Mouse (Mus musculus): ENCODE results near the gene Gm11985. TPM values are rescaled to one million over a fixed set of nuclear protein-coding genes. Genes with fewer than 3 reads are reported as not detected.
"Not testable (repeated sequence)": the region's sequence is repeated elsewhere in the genome, so short reads cannot be mapped to it uniquely, and the experiment has no call there.

The Gm11985 gene
- not detected for total RNA-seq (2021)

DNA sequence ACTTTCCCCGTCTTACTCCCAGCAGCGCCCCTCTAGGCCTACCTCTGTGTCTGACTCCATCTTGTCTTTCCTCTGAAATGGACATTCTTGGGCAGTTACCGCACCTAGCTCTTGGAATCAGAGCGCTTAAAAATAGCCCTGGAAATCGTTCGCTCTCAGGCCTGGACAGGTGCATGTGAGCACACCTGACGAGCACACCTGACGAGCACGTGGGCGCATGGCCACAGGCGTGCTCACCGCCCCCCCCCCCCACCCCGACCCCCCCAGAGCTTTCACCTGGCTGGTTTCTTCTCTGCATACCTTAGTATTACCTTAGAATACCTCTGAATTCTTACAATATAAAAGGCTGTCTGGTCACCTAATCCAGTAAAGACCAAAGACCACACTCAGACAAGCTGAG is at the start of gene Gm11985:
Gene Gm11985, minus strand, starts transcription at position 101 of the 400 bp plus-strand sequence.
- no peak for DNase-seq

DNA sequence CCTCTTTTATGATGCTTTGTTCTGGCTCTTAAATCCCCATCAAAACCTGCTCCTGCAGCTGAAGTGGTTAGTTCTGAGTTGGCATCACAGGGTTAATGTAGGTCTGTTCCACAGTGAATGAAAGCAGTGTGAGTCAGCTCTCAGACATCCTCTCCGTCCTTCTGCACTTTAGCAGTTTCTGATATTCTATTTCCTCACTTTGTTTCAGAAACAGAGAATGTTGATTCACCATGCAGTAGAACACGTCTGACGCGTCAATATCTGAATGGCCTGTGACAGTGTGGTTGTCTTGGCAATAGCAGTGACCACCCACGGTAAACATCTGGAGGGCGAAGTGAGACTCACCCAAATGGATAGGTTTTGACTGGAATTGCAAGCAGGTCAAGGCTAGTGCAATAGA is 49.3 kb upstream of the Gm11985 start:
- no peak for DNase-seq

DNA sequence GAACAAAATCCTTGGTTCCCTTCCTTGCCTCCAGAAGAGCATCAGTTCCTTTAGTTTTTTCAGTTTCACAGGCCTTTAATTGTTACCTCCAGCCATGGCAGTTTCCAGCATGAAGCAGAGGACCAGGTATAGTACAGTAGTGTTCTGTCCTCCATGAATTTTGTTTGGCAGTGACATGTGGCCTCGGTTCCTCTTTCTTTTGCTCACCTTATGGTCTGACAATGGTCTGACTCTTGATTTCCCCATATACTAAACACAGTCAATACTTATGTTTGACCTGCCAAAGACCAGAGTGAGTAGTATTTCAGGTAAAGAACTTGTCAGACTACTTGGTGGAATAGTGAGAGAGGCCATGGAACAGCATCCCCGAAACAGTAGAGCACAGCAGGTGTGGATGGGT is 48.4 kb upstream of the Gm11985 start:
- no peak for DNase-seq

DNA sequence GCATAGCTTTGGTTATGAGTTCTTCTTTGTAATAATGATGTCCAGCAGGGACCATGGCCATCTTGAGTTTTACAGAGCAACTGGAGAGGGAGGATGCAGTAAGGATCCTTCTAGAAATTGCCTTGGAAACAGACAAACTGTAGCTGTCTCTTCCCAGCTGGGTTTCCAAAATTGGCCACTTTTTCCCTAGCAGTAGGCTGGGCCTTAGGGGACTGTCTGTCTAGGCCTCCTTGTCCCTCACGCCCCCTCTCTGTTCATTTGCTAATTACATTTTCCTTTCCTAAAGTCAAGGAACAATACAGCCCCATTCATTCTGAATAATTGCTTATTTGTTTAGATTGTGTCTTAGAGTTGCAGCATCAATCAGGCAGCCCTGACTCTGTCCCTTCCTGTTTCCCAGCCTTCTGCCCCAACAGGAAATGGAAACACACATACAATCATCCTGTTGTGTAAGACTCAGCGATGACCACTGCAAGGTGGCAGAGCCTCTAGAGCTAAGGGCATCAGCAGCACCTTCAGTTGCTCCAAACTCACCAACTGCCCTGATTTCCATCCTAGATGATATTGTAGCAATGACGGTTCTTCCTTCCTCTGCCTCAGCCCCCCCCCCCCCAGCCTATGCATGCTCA is 46.7 kb upstream of the Gm11985 start:
- no peak for DNase-seq

GRCm38 (mm10) chr11:7234436-7234835 is 46.1 kb upstream of the Gm11985 start:
- no peak for DNase-seq

DNA sequence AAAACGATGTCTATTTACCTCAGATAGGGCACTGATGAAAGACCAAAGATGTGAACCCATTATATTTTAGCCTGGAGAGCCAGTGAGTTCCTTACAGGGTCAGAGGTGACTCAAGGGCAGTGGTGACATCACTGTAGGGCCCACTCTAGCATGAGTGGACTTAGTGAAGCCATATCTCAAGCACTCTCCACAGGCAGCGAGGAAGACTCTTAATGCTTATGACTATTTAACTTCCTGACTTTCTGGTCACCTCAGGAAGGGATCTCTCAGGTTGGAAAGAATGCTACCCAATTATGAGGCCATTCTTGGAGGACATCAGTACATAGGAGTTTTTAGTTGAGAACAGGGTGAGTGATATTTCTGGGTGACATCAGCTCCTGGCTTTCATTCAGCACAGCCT is 45.0 kb upstream of the Gm11985 start:
- DNase-seq = no peak

GRCm38 (mm10) chr11:7231958-7232357 is 43.6 kb upstream of the Gm11985 start:
- DNase-seq = no peak

- DNase-seq = no peak
Measured at GRCm38 (mm10) chr11:7230000-7230399, 41.6 kb upstream of the Gm11985 start.

DNA sequence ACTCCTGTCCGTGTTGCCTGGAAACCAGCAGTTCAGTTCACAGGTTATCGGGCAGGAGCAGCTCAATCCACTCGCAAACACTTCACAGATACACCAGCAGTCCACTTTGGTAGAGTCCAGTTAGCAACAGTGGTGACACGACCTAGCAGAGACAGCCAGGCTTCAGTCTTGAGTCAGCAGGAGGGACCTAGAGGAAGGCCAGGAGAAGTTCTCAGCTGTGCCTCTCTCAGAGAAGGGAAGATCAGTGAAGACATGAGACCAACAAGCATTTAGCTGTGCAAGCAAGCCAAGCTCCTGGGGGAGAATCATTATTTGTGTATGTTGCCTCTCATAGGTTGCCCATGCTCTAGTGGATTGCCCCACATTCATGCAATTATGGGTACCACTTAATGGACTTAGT is 39.7 kb upstream of the Gm11985 start:
- no peak for DNase-seq

DNA sequence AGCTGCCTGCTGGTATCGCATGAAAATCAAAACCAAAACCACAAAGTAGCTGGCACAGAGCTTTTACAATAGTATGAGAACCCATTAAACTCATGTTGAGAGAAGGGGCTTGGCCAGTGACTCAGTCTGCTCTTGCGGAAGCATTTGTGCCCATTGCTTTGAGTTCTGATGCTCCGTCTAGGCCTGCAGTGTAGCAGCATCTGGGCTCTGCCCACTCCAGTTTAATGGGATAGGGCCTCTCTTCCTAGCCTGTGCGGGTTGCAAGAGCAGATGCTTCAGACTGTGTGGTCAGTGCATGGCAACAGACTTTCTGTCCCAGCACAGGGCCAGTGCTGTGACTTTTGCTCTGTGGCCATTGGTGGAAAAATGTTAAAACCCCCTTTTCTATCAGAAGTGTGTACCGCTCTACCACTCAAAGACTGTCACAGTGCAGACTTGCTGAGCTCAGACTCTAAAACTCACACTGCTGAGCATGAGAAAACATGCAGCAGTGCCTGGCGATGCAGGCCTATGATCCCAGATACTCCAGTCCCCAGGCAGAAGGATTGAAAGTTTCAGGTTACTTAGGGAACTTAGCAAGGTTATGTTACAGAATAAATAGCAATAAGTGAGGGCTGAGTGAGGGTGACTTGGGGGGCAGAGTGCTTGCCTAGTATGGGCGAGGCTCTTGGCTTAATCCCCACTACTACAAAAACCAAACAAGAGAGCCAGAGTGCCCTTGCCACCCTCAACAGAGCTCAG is 38.6 kb upstream of the Gm11985 start:
- DNase-seq = no peak

GRCm38 (mm10) chr11:7226200-7226599 is 37.8 kb upstream of the Gm11985 start:
- DNase-seq = peak; percentile 70 to 71

- not testable (repeated sequence) for DNase-seq
Measured at GRCm38 (mm10) chr11:7221826-7222225, 33.5 kb upstream of the Gm11985 start.

DNA sequence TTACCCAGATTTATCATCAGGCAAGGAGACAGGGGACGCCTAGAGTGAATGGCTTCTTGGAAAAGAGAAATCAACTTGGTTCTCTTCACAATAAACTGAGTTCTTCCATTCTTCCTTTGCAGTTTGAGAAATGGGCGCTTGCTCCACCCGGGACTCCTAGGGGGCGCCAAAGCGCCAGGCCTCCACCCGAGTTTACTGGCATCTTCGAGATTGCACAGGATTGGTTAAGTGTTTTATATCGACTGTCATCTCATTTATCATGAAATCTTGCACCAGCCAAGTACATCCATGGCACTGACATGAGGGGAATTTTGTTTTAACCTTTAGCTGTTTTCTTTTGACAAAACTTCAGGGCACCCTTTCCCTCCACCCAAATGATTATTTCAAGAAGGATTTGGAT is 27.3 kb upstream of the Gm11985 start:
- DNase-seq = peak; percentile 64 to 65

GRCm38 (mm10) chr11:7214761-7215160 is 26.4 kb upstream of the Gm11985 start:
- peak; percentile 46 to 65 for DNase-seq

GRCm38 (mm10) chr11:7214342-7214660 is 25.9 kb upstream of the Gm11985 start:
- DNase-seq = no peak

DNA sequence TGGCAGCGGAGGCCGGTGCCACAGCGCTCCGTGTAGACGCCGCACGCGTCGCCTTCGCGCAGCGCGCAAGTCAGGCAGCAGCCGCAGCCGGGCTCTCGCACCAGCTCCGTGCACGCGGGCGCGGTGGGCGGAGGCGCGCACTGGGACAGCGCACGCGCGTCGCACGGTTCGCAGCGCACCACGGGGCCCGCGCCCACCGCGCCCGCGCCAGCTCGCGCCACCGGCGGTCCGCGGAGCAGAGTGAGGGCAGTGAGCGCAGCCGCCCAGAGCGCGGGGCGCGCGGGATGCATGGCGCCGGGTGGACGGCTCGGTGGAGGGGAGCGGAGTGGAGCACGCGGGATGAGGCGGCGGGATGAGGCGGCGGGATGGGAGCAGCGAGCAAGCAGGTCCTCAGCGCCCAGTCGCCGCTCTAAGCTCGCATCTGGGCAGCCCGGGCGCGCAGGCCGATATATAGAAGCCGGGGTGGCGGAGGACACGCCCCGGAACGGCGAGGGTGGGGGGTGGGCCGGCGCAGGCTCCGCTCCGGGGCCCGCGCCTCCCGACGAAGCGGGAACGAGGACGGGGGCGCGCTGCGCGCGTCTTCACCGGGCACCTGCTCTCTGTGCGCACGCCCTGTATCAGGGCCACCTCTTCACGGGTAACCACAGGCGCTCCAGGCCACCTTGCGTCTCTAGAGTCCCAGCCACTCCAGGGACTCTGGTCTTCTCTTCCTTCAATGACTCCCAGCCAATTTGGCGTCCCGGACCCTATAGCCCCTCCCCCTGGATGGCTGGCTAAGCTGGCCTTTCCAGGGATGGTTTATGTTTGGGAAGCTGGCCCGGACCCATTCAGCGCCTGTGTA is 25.4 kb upstream of the Gm11985 start, which contains the start of gene Igfbp3:
Gene Igfbp3, minus strand, starts transcription at position 423 of the 841 bp plus-strand sequence.
- peak; percentile 78 to 84 for DNase-seq

GRCm38 (mm10) chr11:7213161-7213500 is 24.8 kb upstream of the Gm11985 start:
- no peak for DNase-seq

- DNase-seq = no peak
Measured at GRCm38 (mm10) chr11:7212126-7212798, 23.9 kb upstream of the Gm11985 start.

DNA sequence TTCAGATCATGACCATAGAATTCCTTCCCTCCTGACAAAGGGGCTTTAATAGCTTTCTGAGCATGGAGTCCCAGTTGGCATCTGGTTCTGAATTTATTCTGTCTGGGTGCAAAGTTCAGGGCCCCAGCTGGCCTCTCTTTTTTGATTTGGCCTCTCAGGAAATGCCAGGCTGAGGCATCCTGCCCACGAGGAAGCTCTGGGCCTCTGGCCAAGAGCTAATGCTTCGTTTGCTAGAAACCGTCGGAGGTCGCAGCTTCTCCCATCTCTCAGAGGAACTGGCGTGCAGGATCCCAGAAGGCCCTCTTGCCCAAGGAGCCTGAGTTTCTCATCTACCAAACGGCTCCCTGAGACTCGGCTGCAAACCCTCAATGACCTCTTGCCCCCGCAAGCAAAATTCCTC is 22.8 kb upstream of the Gm11985 start:
- DNase-seq = no peak

DNA sequence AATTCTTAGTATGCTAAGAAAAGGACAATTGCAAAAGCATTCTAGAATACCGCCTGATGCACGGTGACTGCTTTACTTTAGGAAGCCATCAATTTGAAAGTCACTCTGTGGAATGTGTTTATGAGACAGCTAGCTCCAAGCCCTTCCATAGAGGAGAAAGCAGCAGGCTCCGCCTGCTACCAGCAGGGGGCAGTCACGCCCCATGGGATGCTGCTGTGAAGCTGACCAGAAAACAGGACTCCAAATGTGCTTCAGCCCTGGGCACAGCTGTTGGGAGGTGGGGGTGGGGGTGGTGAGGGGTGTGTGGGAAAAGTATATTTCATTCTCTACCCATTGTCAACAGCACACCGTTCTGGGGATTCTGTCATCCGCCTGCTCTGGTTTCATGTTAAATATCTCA is 22.0 kb upstream of the Gm11985 start:
- peak; percentile 76 to 77 for DNase-seq

- DNase-seq = no peak
Measured at GRCm38 (mm10) chr11:7203846-7204245, 15.5 kb upstream of the Gm11985 start.

DNA sequence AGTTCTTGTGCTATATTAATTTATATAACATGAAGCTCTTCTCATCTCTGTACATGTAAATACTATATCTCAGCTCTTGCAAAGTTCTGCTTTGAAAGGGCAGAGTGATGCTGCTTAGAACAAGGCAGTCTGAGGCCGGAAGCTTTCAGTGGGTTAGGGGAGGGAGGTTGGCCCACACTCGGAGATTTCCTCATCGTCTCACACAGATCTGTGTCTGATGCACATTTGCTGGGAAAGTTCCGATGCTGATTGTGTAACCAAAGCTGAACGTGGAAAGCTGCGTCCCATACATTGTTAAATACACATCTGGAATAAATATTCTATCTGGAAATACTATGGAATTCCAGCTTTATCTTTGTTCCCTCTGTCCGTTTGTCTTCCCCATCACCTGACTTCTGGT is 13.8 kb upstream of the Gm11985 start:
- DNase-seq = no peak

GRCm38 (mm10) chr11:7200393-7200783 is 12.0 kb upstream of the Gm11985 start:
- no peak for DNase-seq
